Mouse (Mus musculus) adipose tissue, adult 10 weeks (tissue): Measurements from ENCODE around the gene Igfbp6. TPM values are rescaled to one million over a fixed set of nuclear protein-coding genes. Genes with fewer than 3 reads are reported as not detected.

Source experiments
- polyA plus RNA-seq: library from polyadenylated mRNA; stranded (reverse); fragments of 350-450 nt; fragmentation: Illumina TruSeq; extraction: RNeasy Lipid Tissue Mini Kit (QIAGEN cat#74804); gene quantifications from one replicate; pipeline ENCODE4 v1.2.3, GENCODE M21; 2014; ENCODE audit warnings: low read depth, low replicate concordance

Gene Igfbp6
- 147 TPM for polyA plus RNA-seq

DNA sequence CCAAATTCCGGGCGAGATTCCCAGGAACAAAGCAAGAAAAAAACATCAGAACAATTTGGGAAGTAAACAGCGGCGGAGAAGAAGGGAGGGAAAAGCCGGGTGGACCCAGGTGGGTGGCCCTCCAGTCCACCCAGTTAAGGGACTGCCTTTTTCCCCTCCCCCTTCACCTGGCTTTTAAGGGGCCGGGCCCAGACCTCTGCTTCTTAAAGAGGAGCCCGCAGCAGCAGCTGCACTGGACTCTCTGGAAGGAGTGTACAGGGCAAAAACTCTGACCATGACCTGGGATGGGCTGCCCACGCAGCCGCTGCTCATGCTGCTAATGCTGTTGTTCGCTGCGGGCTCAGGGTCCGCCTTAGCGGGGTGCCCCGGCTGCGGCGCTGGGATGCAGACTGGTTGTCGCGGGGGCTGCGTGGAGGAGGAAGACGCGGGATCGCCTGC is at the start of gene Igfbp6:
TSS of gene Igfbp6 (plus strand) at position 89 of the 438 bp plus-strand sequence.

DNA sequence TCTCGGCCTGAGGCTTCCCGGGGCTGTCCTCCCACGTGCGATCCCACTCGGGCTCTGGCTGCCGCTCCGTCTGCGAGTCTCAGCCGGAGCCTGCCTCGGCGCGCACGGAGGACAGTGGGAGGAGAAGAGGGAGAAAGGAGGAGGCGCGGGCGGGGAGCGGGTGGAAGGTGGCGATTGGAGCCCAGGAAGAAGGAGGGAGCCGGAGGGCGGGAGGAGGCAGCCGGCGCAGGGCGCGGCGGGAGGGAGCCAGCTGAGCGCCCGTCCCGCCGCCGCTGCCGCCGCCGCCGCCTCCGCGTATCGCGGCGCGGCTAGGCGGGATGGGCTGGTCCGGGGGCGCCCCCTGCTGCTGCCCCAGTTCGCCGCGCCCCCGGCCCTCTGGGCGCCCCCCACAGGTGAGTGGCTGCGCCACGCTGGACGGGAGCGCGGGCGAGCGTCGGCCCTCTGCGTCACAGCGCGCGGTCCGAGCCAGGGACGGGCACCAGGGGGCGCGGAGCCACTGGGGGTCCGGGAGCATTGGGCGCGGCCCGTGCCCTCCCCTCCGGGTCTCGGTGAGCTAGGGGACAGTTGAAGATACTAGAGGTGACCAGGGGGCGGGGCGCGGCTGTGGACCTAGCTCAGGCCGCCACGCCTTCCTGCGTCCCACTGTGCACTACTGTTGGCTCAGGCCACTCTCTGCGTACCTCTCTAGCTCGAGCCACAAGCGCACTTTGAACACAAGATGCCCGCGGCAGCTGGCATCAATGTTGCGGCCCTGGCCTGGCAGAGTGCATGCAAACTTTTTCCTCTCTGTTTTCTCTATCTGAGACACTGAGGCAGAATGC is 43.8 kb upstream of the Igfbp6 start, which contains the start of gene Tns2:
TSS of gene Tns2 (plus strand) at position 253 of the 821 bp plus-strand sequence.

DNA sequence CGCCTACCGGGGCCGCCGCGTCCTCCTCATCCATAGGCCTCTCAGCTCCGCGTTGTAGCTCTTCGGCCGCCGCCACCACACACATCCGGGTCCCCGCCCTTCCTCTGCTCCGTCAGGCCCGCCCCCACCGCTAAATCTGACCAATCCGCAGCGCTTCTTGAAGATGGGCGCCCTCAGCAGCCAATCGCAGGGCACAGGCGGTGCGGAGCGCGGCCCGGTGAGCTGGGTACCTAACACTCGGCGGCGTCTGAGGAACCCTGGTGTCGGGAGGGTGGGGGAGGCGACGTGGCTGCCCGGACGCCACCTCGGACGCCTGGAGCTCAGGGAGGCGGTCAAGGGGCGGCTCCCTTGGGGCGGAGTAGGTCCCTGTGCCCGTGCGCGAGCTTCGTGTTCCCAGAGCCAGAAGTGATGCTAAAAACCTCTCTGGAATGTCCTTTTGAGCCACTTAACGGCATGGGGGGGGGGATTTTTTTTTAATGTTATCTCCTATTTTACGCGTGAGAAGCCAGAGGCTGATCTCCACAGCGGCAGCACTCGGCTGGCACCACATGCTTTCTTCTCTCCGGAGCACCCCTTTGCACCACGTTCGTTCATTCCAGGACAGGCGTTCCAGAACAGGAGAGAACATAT is 7.9 kb upstream of the Igfbp6 start, which contains the start of gene Spryd3:
TSS of gene Spryd3 (minus strand) at position 106 of the 630 bp plus-strand sequence.

DNA sequence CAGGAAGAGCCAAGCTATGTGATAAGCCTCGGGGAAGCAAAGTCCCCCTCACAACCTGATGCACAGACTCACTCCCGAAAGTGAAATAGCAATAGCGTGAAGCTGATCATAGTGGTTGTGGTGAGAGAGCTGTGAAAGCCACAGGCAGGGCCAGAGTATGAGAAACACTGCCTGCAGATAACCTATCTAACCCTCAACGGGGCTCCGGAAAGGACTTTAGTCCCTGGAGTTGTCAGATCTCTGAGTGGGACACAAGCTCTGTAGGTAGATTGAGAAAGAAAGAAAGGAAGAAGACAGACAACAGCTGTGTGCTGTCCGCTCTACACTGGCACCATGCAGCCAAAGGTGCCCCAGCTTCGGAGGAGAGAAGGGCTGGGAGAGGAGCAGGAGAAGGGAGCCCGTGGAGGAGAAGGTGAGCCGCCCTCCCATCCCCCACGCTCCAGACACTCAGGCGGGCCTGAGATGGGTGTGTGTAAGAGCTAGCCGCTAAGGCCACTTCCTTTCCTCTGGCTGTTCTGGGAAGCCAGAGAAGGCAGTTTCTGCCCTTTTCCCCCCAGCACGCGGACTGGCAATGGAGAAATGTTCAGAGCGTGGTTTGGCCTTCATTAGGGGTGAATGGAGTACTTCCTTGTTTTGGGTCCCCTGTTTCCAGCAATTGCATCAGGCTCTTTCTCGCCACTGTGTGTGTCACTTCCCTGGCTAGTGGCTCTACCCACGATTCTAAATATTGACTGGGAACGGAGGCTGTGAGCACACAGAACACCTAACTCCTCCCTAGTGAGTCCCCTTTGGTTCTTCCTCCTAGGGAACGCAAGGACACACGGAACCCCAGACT is 6.4 kb downstream of the Igfbp6 start, which contains the start of gene Soat2:
TSS of gene Soat2 (plus strand) at position 226 of the 835 bp plus-strand sequence.

Other genes with a start within 250 kb of the Igfbp6 start
- gene Krt4, start 219.6 kb upstream of the Igfbp6 start, polyA plus RNA-seq = not detected
- 1.6 TPM for gene Krt79, start 204.0 kb upstream of the Igfbp6 start, polyA plus RNA-seq
- 0.19 TPM for gene Krt78, start 190.1 kb upstream of the Igfbp6 start, polyA plus RNA-seq
- 197 TPM for gene Krt8, start 139.9 kb upstream of the Igfbp6 start, polyA plus RNA-seq
- 277 TPM for gene Krt18, start 116.2 kb upstream of the Igfbp6 start, polyA plus RNA-seq
- gene Eif4b, start 70.6 kb upstream of the Igfbp6 start, polyA plus RNA-seq = 163 TPM
- 102 TPM for gene Tns2, start 43.9 kb upstream of the Igfbp6 start, polyA plus RNA-seq
- 54.5 TPM for gene Spryd3, start 8.1 kb upstream of the Igfbp6 start, polyA plus RNA-seq
- 0.40 TPM for gene Soat2, start 6.2 kb downstream of the Igfbp6 start, polyA plus RNA-seq
- gene Zfp740, start 58.9 kb downstream of the Igfbp6 start, polyA plus RNA-seq = 63.0 TPM
- 192 TPM for gene Csad, start 60.4 kb downstream of the Igfbp6 start, polyA plus RNA-seq
- gene Itgb7, start 87.6 kb downstream of the Igfbp6 start, polyA plus RNA-seq = 5.4 TPM
- 30.3 TPM for gene Rarg, start 113.2 kb downstream of the Igfbp6 start, polyA plus RNA-seq
- 0.14 TPM for gene Gm9918, start 126.2 kb downstream of the Igfbp6 start, polyA plus RNA-seq
- 30.6 TPM for gene Mfsd5, start 135.1 kb downstream of the Igfbp6 start, polyA plus RNA-seq
- gene Espl1, start 151.9 kb downstream of the Igfbp6 start, polyA plus RNA-seq = 4.2 TPM
- 474 TPM for gene Pfdn5, start 181.8 kb downstream of the Igfbp6 start, polyA plus RNA-seq
- 45.1 TPM for gene Myg1, start 187.3 kb downstream of the Igfbp6 start, polyA plus RNA-seq
- 14.2 TPM for gene Aaas, start 206.4 kb downstream of the Igfbp6 start, polyA plus RNA-seq
- gene Sp7, start 222.8 kb downstream of the Igfbp6 start, polyA plus RNA-seq = 0.10 TPM